Mouse (Mus musculus): ENCODE measurements around the gene Mtus2. TPM values are rescaled to one million over a fixed set of nuclear protein-coding genes. Genes with fewer than 3 reads are reported as not detected.
"Not testable (repeated sequence)": the region's sequence is repeated elsewhere in the genome, so short reads cannot be mapped to it uniquely, and the experiment has no call there.

Gene Mtus2
- polyA plus RNA-seq, 1 experiment from 2014 or later, result 11.4 TPM

GRCm38 (mm10) chr5:148304112-148304511 is 347.0 kb downstream of the Mtus2 start:
- ATAC-seq (ENCODE audit: insufficient read depth, low FRiP score), result no peak
- WGBS, result 88% methylated on average over 2 of the region's 2 CpGs
- Histone ChIP-seq H3K4me2 (ENCODE audit: low read depth, low read length) (no peak overlapping the region), H3K27ac (ENCODE audit: low read length) (no peak overlapping the region), H3K4me1 (ENCODE audit: control insufficient read depth, insufficient read depth, low read length) (no peaks in the 10 kb centered on the region), H3K9ac (ENCODE audit: low read length) (no peak overlapping the region), H3K4me3 (replicated peaks; ENCODE audit: low read length) (no peak overlapping the region), H3K27me3 (ENCODE audit: control insufficient read depth, insufficient read depth, low read length) (no peaks in the 10 kb centered on the region), H3K36me3 (ENCODE audit: control insufficient read depth, insufficient read depth, low read length) (no peaks in the 10 kb centered on the region), H3K9me3 (replicated peaks; ENCODE audit: control insufficient read depth, low read length) (no peaks in the 10 kb centered on the region)

GRCm38 (mm10) chr5:148310790-148311189 is 353.7 kb downstream of the Mtus2 start:
- ATAC-seq (ENCODE audit: insufficient read depth, low FRiP score), result 0 out of 2 replicates have a peak, but pooled peaks have one; percentile 29
- 59% methylated on average over 10 of the region's 10 CpGs for WGBS
- Histone ChIP-seq H3K4me2 (ENCODE audit: low read depth, low read length) (peak overlapping the region; percentile 9; the same call in 1 of the 2 replicates), H3K9ac (ENCODE audit: low read length) (no peak overlapping the region), H3K9me3 (replicated peaks; ENCODE audit: control insufficient read depth, low read length) (no peaks in the 10 kb centered on the region), H3K27me3 (ENCODE audit: control insufficient read depth, insufficient read depth, low read length) (no peaks in the 10 kb centered on the region), H3K4me3 (replicated peaks; ENCODE audit: low read length) (no peak overlapping the region; the same call in 1 of the 2 replicates), H3K4me1 (ENCODE audit: control insufficient read depth, insufficient read depth, low read length) (no peaks in the 10 kb centered on the region), H3K36me3 (ENCODE audit: control insufficient read depth, insufficient read depth, low read length) (no peaks in the 10 kb centered on the region), H3K27ac (ENCODE audit: low read length) (no peak overlapping the region)

- no peak for ATAC-seq (ENCODE audit: insufficient read depth, low FRiP score)
- Histone ChIP-seq H3K9me3 (replicated peaks; ENCODE audit: control insufficient read depth, low read length) (no peaks in the 10 kb centered on the region), H3K27ac (ENCODE audit: low read length) (no peak overlapping the region), H3K4me3 (replicated peaks; ENCODE audit: low read length) (no peak overlapping the region), H3K36me3 (ENCODE audit: control insufficient read depth, insufficient read depth, low read length) (no peaks in the 10 kb centered on the region), H3K4me1 (ENCODE audit: control insufficient read depth, insufficient read depth, low read length) (no peaks in the 10 kb centered on the region), H3K9ac (ENCODE audit: low read length) (no peak overlapping the region), H3K27me3 (ENCODE audit: control insufficient read depth, insufficient read depth, low read length) (no peaks in the 10 kb centered on the region), H3K4me2 (ENCODE audit: low read depth, low read length) (no peak overlapping the region)
- 52% methylated on average over 2 of the region's 2 CpGs for WGBS
Measured at GRCm38 (mm10) chr5:148312443-148312842, 355.3 kb downstream of the Mtus2 start.

- Histone ChIP-seq H3K4me2 (ENCODE audit: low read depth, low read length) (no peak overlapping the region), H3K27me3 (ENCODE audit: control insufficient read depth, insufficient read depth, low read length) (no peaks in the 10 kb centered on the region), H3K9me3 (replicated peaks; ENCODE audit: control insufficient read depth, low read length) (no peaks in the 10 kb centered on the region), H3K27ac (ENCODE audit: low read length) (no peak overlapping the region), H3K4me1 (ENCODE audit: control insufficient read depth, insufficient read depth, low read length) (no peaks in the 10 kb centered on the region), H3K36me3 (ENCODE audit: control insufficient read depth, insufficient read depth, low read length) (no peaks in the 10 kb centered on the region), H3K4me3 (replicated peaks; ENCODE audit: low read length) (no peak overlapping the region), H3K9ac (ENCODE audit: low read length) (no peak overlapping the region)
- WGBS, result 91% methylated on average over 5 of the region's 5 CpGs
- no peak for ATAC-seq (ENCODE audit: insufficient read depth, low FRiP score)
Measured at GRCm38 (mm10) chr5:148314931-148315330, 357.8 kb downstream of the Mtus2 start.

- no peaks in the 10 kb centered on the region for H3K36me3 ChIP-seq (ENCODE audit: control insufficient read depth, insufficient read depth, low read length)
- H3K4me2 ChIP-seq (ENCODE audit: low read depth, low read length), result no peak overlapping the region
- 47% methylated on average over 4 of the region's 4 CpGs for WGBS
- ATAC-seq (ENCODE audit: insufficient read depth, low FRiP score), result no peak; the same call in 1 of the 2 replicates
- no peaks in the 10 kb centered on the region for H3K9me3 ChIP-seq (replicated peaks; ENCODE audit: control insufficient read depth, low read length)
- H3K9ac ChIP-seq (ENCODE audit: low read length), result no peak overlapping the region
- no peak overlapping the region for H3K4me3 ChIP-seq (replicated peaks; ENCODE audit: low read length)
- H3K27me3 ChIP-seq (ENCODE audit: control insufficient read depth, insufficient read depth, low read length), result no peaks in the 10 kb centered on the region
- no peaks in the 10 kb centered on the region for H3K4me1 ChIP-seq (ENCODE audit: control insufficient read depth, insufficient read depth, low read length)
- no peak overlapping the region for H3K27ac ChIP-seq (ENCODE audit: low read length)
Measured at GRCm38 (mm10) chr5:148325317-148325885, 368.3 kb downstream of the Mtus2 start.

- H3K4me1 ChIP-seq (ENCODE audit: control insufficient read depth, insufficient read depth, low read length); H3K4me3 ChIP-seq (replicated peaks; ENCODE audit: low read length); H3K27ac ChIP-seq (ENCODE audit: low read length); H3K9ac ChIP-seq (ENCODE audit: low read length); H3K36me3 ChIP-seq (ENCODE audit: control insufficient read depth, insufficient read depth, low read length); H3K4me2 ChIP-seq (ENCODE audit: low read depth, low read length); H3K9me3 ChIP-seq (replicated peaks; ENCODE audit: control insufficient read depth, low read length); ATAC-seq (ENCODE audit: insufficient read depth, low FRiP score); H3K27me3 ChIP-seq (ENCODE audit: control insufficient read depth, insufficient read depth, low read length): not testable (repeated sequence)
- 95% methylated on average over 9 of the region's 9 CpGs for WGBS
Measured at GRCm38 (mm10) chr5:148326295-148326694, 369.2 kb downstream of the Mtus2 start.

- no peak for ATAC-seq (ENCODE audit: insufficient read depth, low FRiP score)
- H3K9ac ChIP-seq (ENCODE audit: low read length), result no peak overlapping the region
- no peaks in the 10 kb centered on the region for H3K9me3 ChIP-seq (replicated peaks; ENCODE audit: control insufficient read depth, low read length)
- H3K4me2 ChIP-seq (ENCODE audit: low read depth, low read length), result no peak overlapping the region
- H3K4me3 ChIP-seq (replicated peaks; ENCODE audit: low read length), result no peak overlapping the region
- no peaks in the 10 kb centered on the region for H3K27me3 ChIP-seq (ENCODE audit: control insufficient read depth, insufficient read depth, low read length)
- H3K27ac ChIP-seq (ENCODE audit: low read length), result no peak overlapping the region
- 80% methylated on average over 3 of the region's 3 CpGs for WGBS
- H3K4me1 ChIP-seq (ENCODE audit: control insufficient read depth, insufficient read depth, low read length), result no peaks in the 10 kb centered on the region
- H3K36me3 ChIP-seq (ENCODE audit: control insufficient read depth, insufficient read depth, low read length), result peaks cover 9% of the 10 kb centered on the region; the same call in 1 of the 2 replicates
Measured at GRCm38 (mm10) chr5:148328982-148329381, 371.9 kb downstream of the Mtus2 start.

GRCm38 (mm10) chr5:148331229-148331776 is 374.2 kb downstream of the Mtus2 start:
- H3K4me3 ChIP-seq (replicated peaks; ENCODE audit: low read length), result no peak overlapping the region
- H3K27ac ChIP-seq (ENCODE audit: low read length), result no peak overlapping the region
- no peaks in the 10 kb centered on the region for H3K9me3 ChIP-seq (replicated peaks; ENCODE audit: control insufficient read depth, low read length)
- H3K27me3 ChIP-seq (ENCODE audit: control insufficient read depth, insufficient read depth, low read length), result no peaks in the 10 kb centered on the region
- peaks cover 9% of the 10 kb centered on the region; the same call in 1 of the 2 replicates for H3K36me3 ChIP-seq (ENCODE audit: control insufficient read depth, insufficient read depth, low read length)
- no peaks in the 10 kb centered on the region for H3K4me1 ChIP-seq (ENCODE audit: control insufficient read depth, insufficient read depth, low read length)
- H3K4me2 ChIP-seq (ENCODE audit: low read depth, low read length), result no peak overlapping the region
- 68% methylated on average over 11 of the region's 11 CpGs for WGBS
- ATAC-seq (ENCODE audit: insufficient read depth, low FRiP score), result no peak
- no peak overlapping the region for H3K9ac ChIP-seq (ENCODE audit: low read length)

- no peak for ATAC-seq (ENCODE audit: insufficient read depth, low FRiP score)
- no peaks in the 10 kb centered on the region for H3K9me3 ChIP-seq (replicated peaks; ENCODE audit: control insufficient read depth, low read length)
- WGBS, result 87% methylated on average over 18 of the region's 18 CpGs
- H3K4me3 ChIP-seq (replicated peaks; ENCODE audit: low read length), result no peak overlapping the region
- H3K27ac ChIP-seq (ENCODE audit: low read length), result no peak overlapping the region
- H3K27me3 ChIP-seq (ENCODE audit: control insufficient read depth, insufficient read depth, low read length), result no peaks in the 10 kb centered on the region
- no peak overlapping the region for H3K4me2 ChIP-seq (ENCODE audit: low read depth, low read length)
- H3K4me1 ChIP-seq (ENCODE audit: control insufficient read depth, insufficient read depth, low read length), result no peaks in the 10 kb centered on the region
- H3K36me3 ChIP-seq (ENCODE audit: control insufficient read depth, insufficient read depth, low read length), result peaks cover 9% of the 10 kb centered on the region; the same call in 1 of the 2 replicates
- no peak overlapping the region for H3K9ac ChIP-seq (ENCODE audit: low read length)
Measured at GRCm38 (mm10) chr5:148331926-148332621, 375.0 kb downstream of the Mtus2 start.
